Mouse (Mus musculus) lung, postnatal 36 days (tissue): ENCODE results near the gene Gm3776.
"Not testable (repeated sequence)": the region's sequence is repeated elsewhere in the genome, so short reads cannot be mapped to it uniquely, and the experiment has no call there.

Experiments used
- DNase-seq: peaks from one replicate; pipeline ENCODE4 v3.0.0; 2022; ENCODE audit warnings: mixed read lengths

Gm3776 gene

DNA sequence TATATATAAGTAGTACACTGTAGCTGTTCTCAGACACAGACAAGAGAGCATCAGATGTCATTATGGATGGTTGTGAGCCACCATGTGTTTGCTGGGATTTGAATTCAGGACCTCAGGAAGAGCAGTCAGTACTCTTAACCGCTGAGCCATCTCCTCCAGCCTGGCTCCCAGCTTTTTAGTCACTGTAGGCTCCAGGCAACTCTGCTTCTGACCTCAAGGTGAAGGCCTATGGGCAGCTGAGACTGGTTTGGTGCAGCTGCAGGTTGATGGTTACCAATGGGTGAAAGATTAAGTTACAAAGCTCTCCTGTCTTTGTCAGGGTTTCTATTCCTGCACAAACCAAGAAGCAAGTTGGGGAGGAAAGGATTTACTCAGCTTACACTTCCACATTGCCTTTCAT, 36.8 kb downstream of the Gm3776 start:
- not testable (repeated sequence) for DNase-seq

GRCm38 (mm10) chr9:78294781-78295180, 37.9 kb downstream of the Gm3776 start:
- not testable (repeated sequence) for DNase-seq

DNA sequence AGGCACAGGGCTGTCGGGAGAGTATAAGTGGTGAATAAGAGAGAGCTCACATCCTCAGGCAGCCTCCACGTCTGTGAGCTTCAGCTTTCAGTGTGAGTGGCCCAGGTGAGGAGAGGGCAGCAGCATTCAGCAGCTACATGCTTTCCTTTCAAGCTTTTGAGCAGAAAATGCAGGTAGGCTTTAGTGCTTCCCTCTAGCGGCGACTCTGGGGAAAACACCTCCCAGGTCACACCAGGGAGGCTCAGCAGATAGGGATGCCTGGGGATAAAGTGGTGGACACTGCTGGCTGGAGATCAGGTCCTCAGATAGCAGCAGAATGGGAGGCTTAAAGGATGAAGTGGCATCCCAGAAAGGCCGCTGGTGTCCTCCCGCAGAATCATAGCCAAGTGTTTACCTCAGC, 39.2 kb downstream of the Gm3776 start:
- DNase-seq = peak; percentile 42

- DNase-seq = no peak
Observed at GRCm38 (mm10) chr9:78298232-78298631, 41.3 kb downstream of the Gm3776 start.

GRCm38 (mm10) chr9:78299143-78299542, 42.2 kb downstream of the Gm3776 start:
- DNase-seq = peak; percentile 15

DNA sequence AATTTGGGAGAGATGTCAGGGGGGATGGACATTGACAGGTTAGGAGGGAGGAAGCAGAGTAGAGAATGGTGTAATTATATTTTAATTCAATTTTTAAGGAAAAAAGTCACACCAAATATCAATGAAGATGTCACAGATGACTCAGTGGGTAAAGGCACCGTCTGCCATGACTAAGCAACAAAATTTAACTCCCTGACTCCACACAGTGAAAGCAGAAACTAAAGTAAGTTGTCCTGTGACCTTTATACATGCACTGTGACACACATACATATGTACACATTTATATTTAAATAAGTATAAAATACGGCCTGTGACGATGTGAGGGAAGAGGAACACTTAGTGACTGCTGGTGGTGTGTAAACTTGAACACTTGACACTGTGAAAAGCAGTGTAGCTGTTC, 51.2 kb downstream of the Gm3776 start:
- DNase-seq = not testable (repeated sequence)

- no peak for DNase-seq
Observed at GRCm38 (mm10) chr9:78314696-78315095, 57.8 kb downstream of the Gm3776 start, which contains the start of gene Omt2a. Gene Omt2a (minus strand): TSS chr9:78314796.
